In the genomic region with DNA sequence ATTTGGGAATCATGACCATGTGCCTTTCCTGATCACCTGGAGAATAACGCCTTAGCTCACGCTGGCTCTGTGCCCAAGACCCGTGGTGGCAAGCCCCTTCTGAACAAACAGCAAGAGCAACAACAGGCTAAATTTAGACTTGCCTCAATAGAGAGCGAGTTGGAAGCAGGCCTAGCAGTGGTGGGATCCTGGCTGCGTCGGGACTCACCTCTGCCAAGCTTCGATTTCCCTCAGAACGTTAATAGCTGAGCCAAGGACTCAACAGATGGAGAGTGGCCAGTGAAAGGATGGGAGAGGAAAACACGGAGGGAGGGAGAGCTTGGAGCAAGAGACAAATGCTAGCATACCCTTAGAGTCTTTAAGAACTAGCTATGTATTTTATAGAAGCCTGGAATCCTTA, we compare ENCODE assay signal across 8 mouse cellular contexts.
DNase-seq lines count a peak whose midpoint lies in the region; ATAC-seq lines count a peak whose summit lies in the region.

No protein-coding gene starts in this region.

- no peaks in the 10 kb centered on the region for H3K9me3 ChIP-seq in forebrain, embryonic 10.5 days
- no peaks in the 10 kb centered on the region for H3K9me3 ChIP-seq in forebrain, embryonic 11.5 days (ENCODE audit: control insufficient read depth, low read length)
- H3K9me3 ChIP-seq in neural tube, embryonic 15.5 days (replicated peaks) = no peaks in the 10 kb centered on the region

- H3K27ac ChIP-seq in forebrain, embryonic 10.5 days = 0 out of 2 replicates have a peak overlapping the region, but pooled peaks have one; percentile 30
- H3K27ac ChIP-seq in forebrain, embryonic 11.5 days (ENCODE audit: low read depth, low read length) = no peak overlapping the region
- no peak overlapping the region for H3K27ac ChIP-seq in neural tube, embryonic 15.5 days (replicated peaks)

- no peak overlapping the region for H3K9ac ChIP-seq in forebrain, embryonic 11.5 days (ENCODE audit: low read length)
- no peak overlapping the region for H3K9ac ChIP-seq in neural tube, embryonic 15.5 days (replicated peaks)

- no peak overlapping the region for H3K4me2 ChIP-seq in forebrain, embryonic 11.5 days (ENCODE audit: low read depth, low read length, severe bottlenecking)
- H3K4me2 ChIP-seq in neural tube, embryonic 15.5 days = no peak overlapping the region

- peaks cover 20% of the 10 kb centered on the region for H3K27me3 ChIP-seq in forebrain, embryonic 10.5 days (ENCODE audit: poor library complexity, severe bottlenecking)
- no peaks in the 10 kb centered on the region for H3K27me3 ChIP-seq in forebrain, embryonic 11.5 days (ENCODE audit: control insufficient read depth, insufficient read depth, low read length)
- no peaks in the 10 kb centered on the region for H3K27me3 ChIP-seq in neural tube, embryonic 15.5 days (replicated peaks)

- no peak overlapping the region for H3K4me3 ChIP-seq in forebrain, embryonic 10.5 days
- H3K4me3 ChIP-seq in forebrain, embryonic 11.5 days (ENCODE audit: low read depth, low read length) = no peak overlapping the region
- H3K4me3 ChIP-seq in neural tube, embryonic 15.5 days (replicated peaks) = no peak overlapping the region

- no peak for DNase-seq in forebrain, embryonic 10.5 days (ENCODE audit: extremely low spot score, low spot score)
- no peak for DNase-seq in forebrain, embryonic 11.5 days (ENCODE audit: low spot score)
- peak; percentile 35 for DNase-seq in cerebellum, adult 9-10 months
- DNase-seq in heart, adult 9 months (ENCODE audit: low spot score in 2 of 2) = peak; percentile 26 to 41
- DNase-seq in layer of hippocampus, postnatal 25 days (ENCODE audit: extremely low spot score in 1 of 2, low spot score in 1 of 2) = peak; percentile 17 to 34
- DNase-seq in thymus, postnatal 4 days = no peak

- H3K4me1 ChIP-seq in forebrain, embryonic 10.5 days = peaks cover 27% of the 10 kb centered on the region
- H3K4me1 ChIP-seq in forebrain, embryonic 11.5 days (replicated peaks; ENCODE audit: control insufficient read depth, insufficient read depth, low read length) = no peaks in the 10 kb centered on the region
- peaks cover 9% of the 10 kb centered on the region for H3K4me1 ChIP-seq in neural tube, embryonic 15.5 days

- ATAC-seq in forebrain, embryonic 11.5 days (replicated peaks; ENCODE audit: low FRiP score) = no peak
- ATAC-seq in neural tube, embryonic 15.5 days (ENCODE audit: low FRiP score) = peak; percentile 73; the same call in 1 of the 2 replicates
- no peak for ATAC-seq in megakaryocyte-erythroid progenitor cell, adult 5-6 weeks (replicated peaks; ENCODE audit: low FRiP score, low TSS enrichment, poor library complexity, severe bottlenecking)

- WGBS in forebrain, embryonic 10.5 days = 79% methylated on average over 9 of the region's 9 CpGs
- WGBS in forebrain, embryonic 11.5 days = 68% methylated on average over 9 of the region's 9 CpGs
- 51% methylated on average over 9 of the region's 9 CpGs for WGBS in neural tube, embryonic 15.5 days

- H3K36me3 ChIP-seq in forebrain, embryonic 10.5 days (replicated peaks) = no peaks in the 10 kb centered on the region
- H3K36me3 ChIP-seq in forebrain, embryonic 11.5 days (ENCODE audit: control insufficient read depth, insufficient read depth, low read length) = no peaks in the 10 kb centered on the region
- no peaks in the 10 kb centered on the region for H3K36me3 ChIP-seq in neural tube, embryonic 15.5 days

Comparison
In these comparisons a context has a peak if more than half of its experiments do, and no peak if none do; other contexts are left out.
1. DNase-seq: peak in cerebellum, adult 9-10 months (single experiment), heart, adult 9 months (2 of 2) and layer of hippocampus, postnatal 25 days (2 of 2); none in forebrain, embryonic 10.5 days (single experiment), forebrain, embryonic 11.5 days (single experiment) and thymus, postnatal 4 days (single experiment).